Mouse (Mus musculus) brain, embryonic 14.5 days (tissue): ENCODE measurements around the gene Lix1.

Source experiments
- CTCF ChIP-seq: fragments of 200-500 bp; IDR thresholded peaks from 2 replicates; pipeline ENCODE4 v1.5.1; 2012; ENCODE audit warnings: inconsistent platforms, mild to moderate bottlenecking, moderate library complexity, borderline replicate concordance; ENCODE audit not compliant: insufficient read depth, insufficient read length; ENCODE audit errors: extremely low read depth
- POLR2A ChIP-seq: fragments of 200-500 bp; IDR thresholded peaks from 2 replicates; pipeline ENCODE4 v1.6.1; 2012; ENCODE audit warnings: mild to moderate bottlenecking, inconsistent platforms, borderline replicate concordance; ENCODE audit not compliant: poor library complexity, insufficient read depth, insufficient read length, severe bottlenecking; ENCODE audit errors: extremely low read depth

- TF ChIP-seq CTCF (no peak), POLR2A (no peak)
Measured at GRCm38 (mm10) chr17:17391823-17392222, 10.6 kb upstream of the Lix1 start.
